Mouse (Mus musculus) G1E (cell line): ENCODE measurements around the gene Smarce1. TPM values are rescaled to one million over a fixed set of nuclear protein-coding genes. Genes with fewer than 3 reads are reported as not detected.

Source experiments
- ATAC-seq: 2 replicates; pipeline ENCODE4 v1.8.0; 2016; ENCODE audit warnings: mild to moderate bottlenecking; ENCODE audit not compliant: insufficient number of reproducible peaks, poor library complexity, low FRiP score, severe bottlenecking; ENCODE audit errors: extremely low read depth
- DNase-seq: peaks from one replicate; pipeline ENCODE4 v3.0.0; 2012; ENCODE audit warnings: low spot score
- H3K27me3 ChIP-seq: 2 replicates; pipeline ENCODE4 v1.6.1; 2012; ENCODE audit warnings: mild to moderate bottlenecking, low read length, inconsistent platforms; ENCODE audit not compliant: insufficient read depth
- H3K36me3 ChIP-seq: replicated peaks from 2 replicates; pipeline ENCODE3; 2012; ENCODE audit warnings: mild to moderate bottlenecking, inconsistent platforms
- H3K4me1 ChIP-seq: 2 replicates; pipeline ENCODE4 v1.6.1; 2012; ENCODE audit warnings: low read depth, low read length, inconsistent platforms, mixed read lengths; ENCODE audit not compliant: insufficient read depth
- H3K4me3 ChIP-seq: 2 replicates; pipeline ENCODE4 v1.5.1; 2012; ENCODE audit warnings: low read depth, mild to moderate bottlenecking, inconsistent platforms, low read length, moderate library complexity, mixed read lengths
- H3K9me3 ChIP-seq: replicated peaks from 2 replicates; pipeline ENCODE4 v1.6.1; 2012; ENCODE audit warnings: inconsistent platforms
- CTCF ChIP-seq: IDR thresholded peaks from 2 replicates; pipeline ENCODE4 v1.5.1; 2012; ENCODE audit warnings: low read depth, low read length, inconsistent platforms, mixed read lengths
- GATA1 ChIP-seq: IDR thresholded peaks from 2 replicates; pipeline ENCODE4 v1.6.1; 2012; ENCODE audit warnings: borderline replicate concordance, low read length, inconsistent platforms, mixed read lengths
- GATA2 ChIP-seq: IDR thresholded peaks from 2 replicates; pipeline ENCODE4 v1.6.1; 2012; ENCODE audit warnings: low read depth, low read length, inconsistent platforms, borderline replicate concordance
- POLR2AphosphoS5 ChIP-seq: IDR thresholded peaks from 2 replicates; pipeline ENCODE4 v1.6.1; 2012; ENCODE audit warnings: low read depth, low read length, inconsistent platforms; ENCODE audit not compliant: insufficient replicate concordance
- TAL1 ChIP-seq: conservative IDR thresholded peaks from 2 replicates; pipeline ENCODE4 v1.6.1; 2012; ENCODE audit warnings: low read depth, low read length, inconsistent platforms, mixed read lengths
- polyA plus RNA-seq: library from polyadenylated mRNA; stranded (reverse); fragments of >175 nt; gene quantifications from 2 replicates; pipeline ENCODE4 v1.2.3, GENCODE M21; 2012
- total RNA-seq, 2 experiments: library from RNA; stranded (forward) in 1 of 2; stranded (reverse) in 1 of 2; fragments of 200-1000 nt in 1 of 2; fragments of >200 nt in 1 of 2; fragmentation: Nextera tagmentation in 1 of 2; gene quantifications; 2 replicates each; pipeline ENCODE4 v1.2.3; 2014 to 2017

The Smarce1 gene
- 168 and 175 TPM in 2 replicates for total RNA-seq (2014; fragmentation: Nextera tagmentation)
- total RNA-seq (2017): 144 and 160 TPM in 2 replicates
- polyA plus RNA-seq: 373 and 391 TPM in 2 replicates

DNA sequence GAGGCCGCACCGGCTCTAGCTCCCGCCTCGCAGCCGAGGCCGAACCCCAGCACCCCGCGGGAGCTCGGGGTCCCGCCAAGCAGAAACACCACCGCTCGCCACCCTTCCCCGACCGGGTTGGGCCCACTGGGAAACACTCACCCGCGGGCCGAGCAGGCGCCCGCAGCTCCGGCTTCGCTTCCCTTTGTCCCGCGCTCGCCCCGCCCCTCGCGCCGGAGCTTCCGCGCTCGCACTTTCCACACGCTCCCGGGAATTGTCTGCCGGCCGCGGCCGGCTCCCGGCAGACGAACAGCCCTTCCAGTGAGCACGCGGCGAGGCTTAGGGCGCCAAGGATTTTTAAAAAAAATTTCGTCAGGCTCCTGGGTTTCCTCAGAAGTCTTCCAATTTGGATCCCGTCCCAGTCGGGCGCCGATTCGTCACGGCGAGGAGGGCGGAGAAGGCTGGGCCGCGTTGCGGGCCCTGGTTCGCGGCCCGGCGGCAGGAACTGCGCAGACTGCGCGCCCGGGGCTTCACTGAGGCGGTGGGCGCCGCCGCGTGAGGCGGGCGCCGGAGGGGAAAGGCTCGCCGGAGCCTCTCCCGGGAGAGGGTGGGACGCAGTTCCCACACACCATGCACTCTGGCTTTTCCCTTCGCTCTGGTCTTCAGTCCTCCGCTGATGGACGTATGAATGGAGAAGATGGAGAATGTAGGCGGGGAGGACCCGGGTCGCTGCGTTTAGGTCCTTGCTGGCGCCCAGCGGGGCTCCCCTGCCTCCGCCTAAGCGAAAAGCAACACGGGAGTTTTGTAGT is at the start of gene Smarce1:
TSS of gene Smarce1 (minus strand) at position 757 of the 788 bp plus-strand sequence.
- DNase-seq: peak; percentile 61
- Histone ChIP-seq H3K4me3 (peak within 1 kb of the TSS; percentile 87), H3K4me1 (peaks cover 35% of the 10 kb centered on the region), H3K27me3 (no peaks in the 10 kb centered on the region), H3K36me3 (peaks cover 25% of the 10 kb centered on the region), H3K9me3 (no peaks in the 10 kb centered on the region)
- no peak for TF ChIP-seq CTCF
- peak; percentile 26; the same call in 1 of the 2 replicates for ATAC-seq

DNA sequence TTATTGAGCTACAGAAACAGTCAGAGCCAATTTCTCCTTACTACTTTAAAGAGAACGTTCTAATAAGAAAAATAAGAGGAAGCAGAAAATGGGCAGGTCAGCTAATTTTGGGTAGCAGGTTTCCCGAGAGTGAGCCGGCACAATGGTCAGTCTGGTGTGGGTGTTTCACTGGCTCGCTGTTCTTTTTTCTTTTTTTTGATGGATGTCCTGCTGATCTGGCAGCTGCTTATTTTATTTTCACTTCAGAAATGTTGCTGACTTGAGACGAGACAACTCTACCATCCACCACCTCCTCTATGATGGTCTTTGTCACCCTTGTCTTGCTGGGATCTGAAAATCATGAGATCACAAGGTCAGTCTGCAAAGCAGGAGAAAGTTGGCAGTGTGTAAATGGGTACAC is 49.2 kb upstream of the Smarce1 start:
- H3K9me3 ChIP-seq: no peaks in the 10 kb centered on the region
- no peak overlapping the region for H3K4me3 ChIP-seq
- DNase-seq: no peak
- no peaks in the 10 kb centered on the region for H3K4me1 ChIP-seq
- peaks cover 9% of the 10 kb centered on the region; the same call in 1 of the 2 replicates for H3K27me3 ChIP-seq
- no peaks in the 10 kb centered on the region for H3K36me3 ChIP-seq
- no peak for TF ChIP-seq GATA2
- no peak for TF ChIP-seq GATA1
- no peak for TF ChIP-seq TAL1
- no peak for TF ChIP-seq POLR2AphosphoS5
- ATAC-seq: no peak

DNA sequence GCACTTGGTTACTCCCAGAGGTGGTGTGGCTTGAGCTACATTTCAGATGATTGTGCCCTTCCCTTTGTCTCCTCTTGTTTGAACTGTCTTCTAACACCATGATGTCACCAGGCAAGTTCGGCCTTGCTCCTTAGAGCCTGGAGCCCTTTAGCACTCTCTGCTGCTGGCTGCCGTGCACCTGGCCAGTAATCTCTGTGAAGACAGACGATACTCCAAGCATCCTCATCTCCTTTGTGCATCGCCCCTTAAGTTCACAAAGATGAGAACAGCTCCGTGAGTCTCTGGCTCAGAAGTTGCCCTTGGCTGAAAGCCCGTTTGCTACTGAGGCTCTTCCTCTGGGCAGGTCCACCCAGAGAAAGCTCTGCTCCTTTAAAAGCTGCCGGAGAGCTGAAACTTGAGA is 46.0 kb upstream of the Smarce1 start:
- Histone ChIP-seq H3K36me3 (no peaks in the 10 kb centered on the region), H3K27me3 (peaks cover 10% of the 10 kb centered on the region; the same call in 1 of the 2 replicates), H3K4me1 (no peaks in the 10 kb centered on the region), H3K9me3 (no peaks in the 10 kb centered on the region), H3K4me3 (no peak overlapping the region)
- TF ChIP-seq GATA2 (no peak), TAL1 (no peak), POLR2AphosphoS5 (no peak), GATA1 (no peak), CTCF (no peak)
- DNase-seq: no peak
- ATAC-seq: no peak

DNA sequence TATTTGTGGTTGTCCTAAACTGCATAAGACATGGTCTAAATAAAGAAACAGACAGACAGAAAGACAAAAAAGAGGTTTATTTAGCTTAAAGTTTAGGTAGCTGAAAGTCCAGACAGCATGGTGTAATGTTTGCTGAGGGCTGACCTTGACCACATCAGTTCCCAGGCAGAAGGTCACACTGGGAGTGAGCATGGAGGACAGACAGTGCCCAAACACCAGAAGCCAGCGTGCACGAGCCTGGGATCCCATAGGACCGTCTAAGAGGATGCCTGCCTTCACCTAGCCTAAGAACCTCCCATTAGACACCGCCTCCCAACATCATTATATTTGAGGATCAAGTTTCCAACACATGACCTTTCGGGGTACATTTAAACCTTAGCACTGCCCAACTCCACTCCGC is 44.8 kb upstream of the Smarce1 start:
- Histone ChIP-seq H3K4me3 (no peak overlapping the region), H3K9me3 (no peaks in the 10 kb centered on the region), H3K4me1 (no peaks in the 10 kb centered on the region), H3K27me3 (peaks cover 10% of the 10 kb centered on the region; the same call in 1 of the 2 replicates), H3K36me3 (no peaks in the 10 kb centered on the region)
- ATAC-seq (no peak), DNase-seq (no peak)
- no peak for TF ChIP-seq POLR2AphosphoS5
- TF ChIP-seq CTCF: no peak
- TF ChIP-seq TAL1: no peak
- no peak for TF ChIP-seq GATA2
- no peak for TF ChIP-seq GATA1

DNA sequence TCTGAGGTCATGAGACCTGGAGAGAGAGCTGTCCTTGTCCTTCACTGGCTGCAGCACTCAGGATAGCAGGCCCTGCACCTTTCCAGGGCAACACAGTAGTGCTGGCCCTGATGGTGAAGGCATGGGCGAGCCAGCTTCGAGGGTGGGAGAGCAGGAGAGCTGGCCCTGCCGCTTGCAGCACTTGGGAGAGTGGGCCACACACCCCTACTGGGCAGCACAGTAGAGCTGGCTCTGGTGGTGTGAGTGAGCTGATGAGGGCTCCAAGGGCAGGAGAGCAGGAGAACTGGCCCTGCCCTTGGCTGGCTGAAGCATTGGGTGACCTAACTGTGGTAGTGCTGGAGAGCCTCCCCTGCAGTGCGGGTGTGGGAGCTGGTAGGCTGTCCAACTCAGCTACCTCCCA is 41.9 kb upstream of the Smarce1 start:
- TF ChIP-seq POLR2AphosphoS5: no peak
- TF ChIP-seq GATA1: no peak
- no peak for TF ChIP-seq CTCF
- TF ChIP-seq TAL1: no peak
- no peak for TF ChIP-seq GATA2
- no peaks in the 10 kb centered on the region for H3K9me3 ChIP-seq
- H3K4me1 ChIP-seq: no peaks in the 10 kb centered on the region
- DNase-seq: no peak
- no peak for ATAC-seq
- no peaks in the 10 kb centered on the region for H3K36me3 ChIP-seq
- H3K27me3 ChIP-seq: peaks cover 10% of the 10 kb centered on the region; the same call in 1 of the 2 replicates
- no peak overlapping the region for H3K4me3 ChIP-seq

DNA sequence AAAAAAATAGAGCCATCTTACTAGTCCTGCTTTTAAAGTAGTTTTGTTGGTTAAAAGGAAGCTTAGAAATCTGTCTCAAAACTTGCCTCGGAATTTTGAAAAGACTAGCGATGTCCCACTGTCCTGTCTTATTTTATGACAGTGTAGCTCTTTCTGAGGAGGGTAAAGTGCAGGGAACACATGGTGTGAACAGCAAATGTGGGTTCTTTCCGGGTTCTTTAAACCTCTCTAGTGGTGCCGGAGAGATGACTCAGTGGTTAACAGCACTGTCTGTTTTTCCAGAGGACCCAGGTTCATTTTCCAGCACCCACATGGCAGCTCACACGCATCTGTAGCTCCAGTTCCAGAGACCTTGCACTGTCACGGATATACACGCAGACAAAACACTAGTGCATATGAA is 38.4 kb upstream of the Smarce1 start:
- ATAC-seq (no peak), DNase-seq (no peak)
- Histone ChIP-seq H3K9me3 (no peaks in the 10 kb centered on the region), H3K36me3 (no peaks in the 10 kb centered on the region), H3K27me3 (peaks cover 10% of the 10 kb centered on the region), H3K4me1 (no peaks in the 10 kb centered on the region), H3K4me3 (no peak overlapping the region)
- TF ChIP-seq POLR2AphosphoS5: no peak
- no peak for TF ChIP-seq GATA1
- TF ChIP-seq CTCF: no peak
- no peak for TF ChIP-seq GATA2
- TF ChIP-seq TAL1: no peak
